Mouse (Mus musculus) embryo, embryonic 10 days (tissue): Measurements from ENCODE around the gene Stoml2.

Experiments
- DNase-seq: peaks from one replicate; pipeline ENCODE4 v3.0.0-alpha.2; 2015; ENCODE audit warnings: low spot score

The Stoml2 gene

DNA sequence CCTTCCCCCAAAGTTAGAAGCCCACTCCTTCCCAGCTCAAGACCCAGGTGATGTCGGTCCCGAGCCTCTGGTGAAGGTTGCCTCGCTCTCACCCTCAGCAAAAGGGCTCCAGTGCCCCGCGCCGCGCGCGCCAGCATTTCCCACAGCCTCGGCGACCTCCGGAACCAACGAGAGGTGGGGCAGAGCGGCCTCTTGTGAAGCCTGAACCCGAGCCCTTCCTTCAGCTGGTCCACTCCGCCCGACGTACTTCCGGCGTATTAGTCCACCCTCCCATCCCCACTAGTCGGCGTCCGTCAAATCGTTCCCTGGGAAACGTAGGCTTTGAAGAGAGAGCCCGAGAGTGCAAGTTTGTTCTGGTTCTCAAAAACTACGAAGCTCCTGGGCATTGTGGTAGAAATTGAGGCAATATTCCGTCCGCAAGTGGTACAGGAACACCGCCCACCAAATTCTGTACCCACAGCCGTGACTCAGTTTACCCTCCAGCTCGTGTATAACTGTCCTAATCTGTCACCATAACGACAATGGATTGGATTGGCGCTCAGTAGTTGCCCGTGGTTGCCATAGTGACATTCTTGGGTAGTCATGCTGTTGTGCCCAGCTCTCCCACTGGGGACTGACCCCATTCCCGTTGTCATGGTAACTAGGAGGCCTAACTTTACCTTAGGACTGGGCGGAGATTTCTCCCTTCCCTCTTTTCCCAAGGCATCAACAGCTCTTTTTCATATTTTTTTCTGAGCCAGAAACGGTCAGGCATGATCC is at the start of gene Stoml2:
Stoml2 (minus strand) TSS at position 474 of the 759 bp plus-strand sequence.
- DNase-seq: peak; percentile 98

DNA sequence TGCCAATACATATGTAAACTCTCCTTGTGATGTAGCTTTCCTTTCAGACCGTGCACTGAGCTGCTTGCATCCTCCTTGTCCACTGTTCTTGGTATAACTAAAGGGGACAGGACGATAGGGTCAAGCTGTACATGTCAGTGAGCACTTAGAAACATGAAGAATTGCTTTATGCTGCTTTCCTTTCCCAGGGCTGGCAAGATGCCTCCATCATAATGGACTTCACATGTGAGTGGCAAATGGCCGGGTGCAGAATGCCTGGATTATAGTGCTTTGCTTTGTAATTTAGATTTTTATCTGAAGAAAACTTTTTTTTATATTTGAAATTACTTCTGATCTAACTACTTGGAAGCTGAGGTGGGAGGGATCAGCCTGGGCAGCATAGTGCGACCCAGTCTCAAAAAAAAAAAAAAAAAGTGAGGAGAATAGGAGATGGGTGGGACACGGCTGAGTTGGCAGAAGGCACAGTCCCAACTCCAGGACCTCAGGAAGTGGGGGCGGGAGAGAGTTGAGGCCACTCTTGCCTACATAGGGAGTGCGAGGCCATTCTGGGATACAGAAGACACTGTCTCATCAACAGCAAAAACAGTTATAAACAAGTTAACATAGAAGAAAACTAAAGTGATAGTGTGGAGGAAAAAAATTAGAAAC is 46.7 kb upstream of the Stoml2 start:
- no peak for DNase-seq

DNA sequence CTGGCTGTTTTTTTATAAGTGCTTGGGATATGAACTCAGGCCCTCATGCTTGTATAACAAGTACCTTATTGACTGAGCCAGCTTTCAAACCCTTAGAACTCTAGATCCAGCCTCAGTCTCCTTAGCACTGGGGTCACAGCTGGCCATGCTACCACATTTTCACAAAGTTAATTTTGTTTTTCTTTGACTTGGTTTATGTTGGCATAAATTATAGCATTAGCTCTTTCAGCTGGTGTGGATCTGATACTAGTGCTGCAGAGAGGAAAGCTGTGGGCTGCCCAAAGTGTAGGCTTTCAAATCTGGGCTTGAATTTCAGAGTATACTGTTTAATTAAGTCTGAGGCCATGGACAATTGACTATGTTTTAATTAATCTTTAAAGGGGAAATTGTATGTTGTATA is 43.4 kb upstream of the Stoml2 start:
- DNase-seq: no peak

DNA sequence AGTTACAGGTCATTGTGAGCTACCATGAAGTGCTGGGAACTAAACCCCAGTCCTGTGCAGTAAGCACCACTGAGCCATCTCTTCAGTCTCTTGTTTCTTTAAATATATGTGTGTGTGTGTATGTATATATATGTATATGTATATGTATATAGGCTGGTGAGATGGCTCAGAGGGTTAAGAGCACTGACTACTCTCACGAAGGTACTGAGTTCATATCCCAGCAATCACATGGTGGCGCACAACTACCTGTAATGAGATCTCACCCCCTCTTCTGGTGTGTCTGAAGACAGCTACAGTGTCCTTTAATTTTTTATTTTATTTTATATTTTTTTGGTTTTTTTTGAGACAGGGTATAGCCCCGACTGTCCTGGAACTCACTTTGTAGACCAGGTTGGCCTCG is 34.0 kb upstream of the Stoml2 start:
- no peak for DNase-seq

DNA sequence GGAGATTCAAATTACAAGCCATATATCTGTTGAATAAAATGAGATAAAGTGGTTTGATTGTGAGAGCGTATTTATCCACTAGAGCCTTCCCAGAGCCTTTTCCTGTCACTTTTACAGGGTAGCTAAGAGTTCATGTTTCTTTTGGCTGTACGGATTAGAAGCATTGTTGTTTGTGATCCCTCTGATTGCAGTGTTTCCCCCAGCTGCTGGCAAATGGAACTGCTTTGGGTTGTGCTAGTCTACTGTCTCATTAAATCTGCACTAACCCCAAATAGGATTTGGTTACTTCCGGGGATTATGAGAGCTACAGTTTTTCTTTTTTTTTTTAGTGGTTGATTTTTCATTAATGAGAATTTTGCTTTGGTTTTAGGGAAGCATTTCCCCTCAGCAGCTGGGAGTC is 28.8 kb upstream of the Stoml2 start:
- DNase-seq: no peak

DNA sequence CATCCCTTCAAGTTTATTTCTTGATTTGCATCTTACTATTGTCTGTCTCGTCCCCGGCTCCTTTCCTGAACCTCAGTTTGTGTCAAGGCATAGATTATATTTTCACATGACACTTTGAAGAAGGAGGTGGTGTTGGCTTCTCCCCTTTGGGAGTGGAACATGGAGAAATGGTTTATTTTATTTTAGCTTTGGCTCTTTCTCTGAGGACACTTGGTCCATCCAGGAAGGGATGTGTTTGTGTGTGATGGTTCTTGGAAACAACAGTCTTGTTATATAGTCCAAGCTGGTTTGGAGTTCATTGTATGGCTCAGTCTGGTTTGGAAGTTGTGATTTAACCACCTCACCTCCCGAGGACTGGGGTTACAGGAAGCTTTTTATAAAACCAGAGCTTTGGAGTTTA is 28.2 kb upstream of the Stoml2 start:
- no peak for DNase-seq

DNA sequence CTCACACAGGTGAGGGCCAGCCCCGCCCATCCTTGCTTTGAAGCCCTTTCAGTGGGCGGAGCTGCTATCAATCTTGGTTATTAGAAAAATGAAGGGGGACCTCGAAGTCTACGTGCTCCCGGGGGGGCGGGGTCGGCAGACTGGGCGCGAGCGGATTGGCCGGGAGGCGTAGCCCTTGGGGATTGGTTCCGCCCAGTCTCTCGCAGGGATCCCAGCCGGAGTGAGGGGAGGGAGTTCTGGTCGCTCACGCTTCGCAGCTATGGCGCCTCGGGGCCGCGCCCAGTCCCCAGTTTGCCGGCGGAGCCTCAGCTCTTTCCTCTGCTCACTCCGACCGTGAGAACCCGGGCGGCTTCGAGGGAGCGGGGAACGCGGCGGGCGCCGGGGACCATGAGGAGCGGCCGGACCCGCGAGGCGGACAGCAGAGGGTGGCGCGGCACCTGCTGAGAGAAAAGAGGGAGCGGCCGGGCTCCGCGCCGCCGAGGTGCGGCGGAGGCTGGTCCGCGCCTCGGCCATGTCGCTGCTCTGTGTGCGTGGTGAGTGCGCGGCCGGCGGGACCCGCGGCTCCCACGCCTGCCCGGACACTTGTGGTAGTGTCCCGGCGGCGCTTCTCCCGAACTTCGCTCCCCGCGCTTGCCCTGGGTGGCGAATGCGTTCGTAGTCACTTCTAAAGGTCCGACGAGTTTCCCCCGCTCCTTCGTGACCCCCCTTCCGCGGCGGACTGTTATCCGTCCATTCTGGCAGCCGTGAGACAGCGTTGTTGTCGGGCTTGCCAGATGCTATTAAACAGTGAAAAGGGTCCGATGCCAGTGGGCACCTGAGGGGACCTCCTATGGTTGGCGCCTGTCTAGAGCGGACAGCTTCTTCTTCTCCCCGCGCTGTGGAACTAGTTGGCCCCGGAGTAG is 27.5 kb upstream of the Stoml2 start, which contains the start of gene Unc13b:
Unc13b (plus strand) TSS at position 201 of the 902 bp plus-strand sequence.
- peak; percentile 91 for DNase-seq

DNA sequence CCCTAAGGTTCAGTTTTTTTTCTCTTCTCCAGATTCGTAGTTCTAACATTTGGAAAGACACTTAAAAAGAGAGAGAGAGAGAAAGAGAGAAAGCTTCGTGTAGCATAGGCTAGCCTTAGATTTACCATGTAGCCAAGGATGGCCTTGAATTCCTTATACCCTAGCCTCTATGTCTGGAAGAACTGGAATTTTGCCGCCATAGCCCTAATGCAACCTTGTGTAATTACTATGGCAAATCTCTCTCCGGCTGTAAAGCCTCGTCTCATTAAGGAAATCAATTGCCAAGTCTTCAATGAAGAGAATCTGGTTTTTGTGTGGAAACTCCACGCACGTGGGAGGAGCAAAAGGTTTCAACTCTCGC is 26.9 kb upstream of the Stoml2 start:
- no peak for DNase-seq

DNA sequence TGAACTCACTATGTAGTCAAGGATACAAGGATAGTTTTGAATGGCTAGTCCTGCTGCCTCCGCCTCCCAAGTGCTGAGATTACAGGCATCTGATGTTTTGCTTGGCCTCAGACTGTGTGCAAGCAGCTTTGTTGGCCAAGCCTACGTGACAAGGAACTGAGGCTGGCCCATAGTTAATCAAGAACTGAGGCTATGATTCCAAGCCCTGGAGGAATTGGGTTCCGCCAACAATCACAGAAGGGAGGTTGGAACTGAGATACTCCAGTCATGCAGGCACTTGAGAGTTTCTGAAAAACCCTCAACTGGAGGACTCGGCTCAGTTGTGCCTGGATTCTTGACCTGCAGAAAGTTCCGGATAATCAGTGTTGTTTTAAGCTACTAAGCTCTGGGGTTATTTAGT is 26.1 kb upstream of the Stoml2 start:
- no peak for DNase-seq

DNA sequence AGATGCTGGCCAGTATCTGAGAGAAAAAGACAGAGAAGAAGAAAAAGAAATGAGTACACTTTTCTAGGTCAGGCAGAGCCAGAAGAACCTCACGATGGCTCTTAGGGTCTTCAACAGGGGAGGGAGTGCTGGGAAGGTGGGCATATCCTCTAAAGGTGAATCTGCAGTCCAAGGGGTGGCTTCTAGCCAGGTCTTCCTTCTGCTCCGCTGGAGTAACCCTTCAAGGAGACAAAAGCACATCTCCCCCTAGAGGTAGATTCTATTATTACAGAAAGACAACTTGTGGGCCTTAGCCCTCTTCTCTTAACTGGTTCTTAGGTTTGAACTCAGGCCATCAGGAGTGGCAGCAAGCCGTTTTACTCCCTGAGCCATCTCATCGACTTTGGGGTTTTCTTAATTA is 21.1 kb upstream of the Stoml2 start:
- peak; percentile 79 for DNase-seq

DNA sequence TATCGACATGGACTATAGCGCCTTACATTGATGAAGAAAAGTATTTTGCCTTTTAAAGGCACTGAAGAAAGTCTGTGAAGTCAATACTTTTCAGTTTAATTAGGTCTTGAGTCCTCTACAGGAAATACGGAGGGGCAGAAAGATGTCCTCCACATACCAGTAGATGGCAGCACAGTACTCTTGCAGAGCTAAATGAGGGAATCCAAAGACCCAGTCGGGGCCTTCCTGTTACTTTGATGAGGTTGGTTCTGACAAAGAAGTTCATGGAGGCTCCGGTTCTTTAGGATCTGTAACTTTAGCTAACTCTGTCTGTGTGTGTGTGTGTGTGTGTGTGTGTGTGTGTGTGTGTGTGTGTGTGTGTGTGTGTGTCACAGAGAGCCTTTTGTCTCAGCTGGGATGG is 15.7 kb upstream of the Stoml2 start:
- DNase-seq: peak; percentile 92

DNA sequence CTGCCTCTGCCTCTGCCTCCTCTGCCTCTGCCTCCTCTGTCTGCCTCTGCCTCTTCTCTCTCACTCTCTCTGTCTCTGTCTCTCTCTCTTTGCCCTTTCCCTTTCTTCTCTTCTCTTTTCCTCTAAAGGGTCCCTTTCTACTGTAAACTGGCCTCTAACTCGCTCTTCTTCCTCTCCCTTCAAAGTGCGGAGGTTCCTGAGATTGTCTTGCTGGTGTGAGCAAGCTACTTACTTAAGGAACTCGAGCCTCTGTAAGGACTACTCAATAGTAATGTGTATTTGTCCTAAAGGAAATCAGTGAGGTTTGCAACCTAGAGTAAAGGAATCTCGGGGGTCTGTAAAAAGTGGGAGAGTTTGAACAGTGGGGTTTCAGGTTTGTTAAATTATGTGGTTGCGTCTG is 15.1 kb upstream of the Stoml2 start:
- no peak for DNase-seq

DNA sequence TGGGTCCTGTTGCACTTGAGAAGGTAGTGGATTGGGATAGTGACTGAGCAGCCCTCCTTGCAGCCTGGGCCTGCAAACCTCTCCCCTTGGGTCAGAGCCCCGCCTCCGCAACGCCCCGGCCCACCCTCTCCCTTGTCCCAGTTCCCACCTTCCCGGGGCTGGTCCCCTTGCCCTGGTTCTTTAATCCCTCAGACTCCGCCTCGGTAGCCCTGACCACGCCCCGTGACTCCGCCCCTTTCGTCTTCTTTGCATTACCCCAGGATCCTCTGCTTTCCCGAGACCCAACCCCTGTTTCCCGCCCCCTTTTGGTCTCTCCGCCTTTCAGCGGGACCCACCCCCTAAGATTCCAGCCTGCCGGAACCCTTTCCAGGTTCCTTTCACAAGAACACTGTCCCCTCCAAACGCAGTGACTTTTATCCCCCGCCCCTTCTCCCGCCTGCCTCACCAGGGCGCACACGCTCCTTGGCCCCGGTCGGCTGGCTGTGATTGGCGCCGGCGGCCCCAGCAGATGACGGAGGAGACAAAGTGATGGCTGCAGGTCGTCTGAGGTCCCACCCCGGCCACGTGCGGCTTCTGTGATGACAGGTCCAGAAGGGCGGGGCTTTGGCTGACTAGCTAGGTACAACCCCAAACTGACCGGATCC is 14.3 kb upstream of the Stoml2 start, which contains the start of gene Fam214b:
Fam214b (minus strand) TSS at position 562 of the 644 bp plus-strand sequence.
- peak; percentile 99 for DNase-seq

DNA sequence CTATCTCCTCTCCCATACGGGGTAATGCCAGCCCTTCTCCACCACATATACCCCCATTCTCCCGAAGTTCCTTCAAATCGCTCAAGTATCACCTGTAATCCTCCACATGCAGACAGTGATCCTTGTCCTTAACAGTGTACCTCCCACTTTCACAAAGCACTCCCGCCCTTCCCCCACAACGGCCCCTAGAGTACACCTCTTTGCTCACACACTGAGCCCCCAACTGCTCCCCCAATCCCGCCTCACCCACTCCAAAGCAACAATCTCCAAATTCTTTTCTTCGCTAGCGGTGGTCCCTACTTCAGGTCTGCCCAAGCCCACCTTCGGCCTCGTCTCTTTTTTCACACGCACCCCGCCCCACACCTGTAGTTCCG is 13.8 kb upstream of the Stoml2 start:
- no peak for DNase-seq

DNA sequence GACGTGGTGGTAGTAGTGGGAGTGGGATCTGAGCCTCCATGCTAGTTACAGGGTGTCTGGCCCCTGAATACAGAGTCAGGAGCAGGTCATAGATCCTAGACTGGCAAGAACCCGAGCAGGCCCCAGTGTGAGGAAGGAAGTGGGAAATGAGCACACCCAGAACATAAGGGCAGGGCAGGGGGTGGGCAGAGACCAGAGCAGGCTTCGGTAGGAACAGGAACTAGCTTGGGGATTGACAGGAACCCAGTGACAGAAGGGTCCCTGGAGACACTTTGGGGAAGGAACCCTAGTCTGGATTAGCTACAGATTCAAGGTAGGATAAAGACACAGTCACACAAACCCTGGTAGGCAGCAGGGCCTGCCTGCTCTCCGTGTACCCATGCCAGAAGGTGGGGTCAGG is 13.2 kb upstream of the Stoml2 start:
- DNase-seq: no peak

DNA sequence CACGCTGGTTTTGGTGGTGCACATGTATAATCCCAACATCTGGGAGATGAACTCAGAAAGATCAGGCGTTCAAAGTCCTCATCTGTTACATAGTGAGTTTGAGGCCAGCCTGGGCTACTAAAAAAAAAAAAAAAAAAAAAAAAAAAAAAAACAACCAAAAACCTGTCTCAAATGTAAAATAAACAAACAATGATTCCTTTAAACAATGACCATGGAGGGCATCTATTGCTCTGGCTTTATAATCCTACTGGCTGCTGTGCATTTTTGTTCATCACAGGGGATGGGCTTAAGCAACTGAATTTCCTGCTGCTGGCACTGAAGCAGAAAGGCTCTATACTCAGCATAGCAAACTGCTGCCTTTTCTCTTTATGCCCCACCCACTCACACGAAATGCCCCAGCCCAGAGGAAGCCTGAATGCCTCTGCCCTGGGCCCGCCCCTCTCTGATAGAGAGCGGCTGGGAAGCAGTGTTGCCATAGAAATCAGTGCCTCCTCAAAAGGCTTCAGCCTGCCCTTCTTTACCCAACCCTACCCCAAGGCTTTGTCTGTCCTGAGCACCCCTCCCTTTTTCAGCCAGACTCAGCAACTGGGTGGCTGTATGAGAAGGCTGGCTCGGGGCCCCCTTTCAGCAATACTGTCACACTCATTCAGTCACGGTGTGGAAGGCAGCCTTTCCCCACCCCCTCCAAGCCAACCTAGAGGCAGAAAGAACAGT is 12.3 kb upstream of the Stoml2 start:
- peak; percentile 90 for DNase-seq

DNA sequence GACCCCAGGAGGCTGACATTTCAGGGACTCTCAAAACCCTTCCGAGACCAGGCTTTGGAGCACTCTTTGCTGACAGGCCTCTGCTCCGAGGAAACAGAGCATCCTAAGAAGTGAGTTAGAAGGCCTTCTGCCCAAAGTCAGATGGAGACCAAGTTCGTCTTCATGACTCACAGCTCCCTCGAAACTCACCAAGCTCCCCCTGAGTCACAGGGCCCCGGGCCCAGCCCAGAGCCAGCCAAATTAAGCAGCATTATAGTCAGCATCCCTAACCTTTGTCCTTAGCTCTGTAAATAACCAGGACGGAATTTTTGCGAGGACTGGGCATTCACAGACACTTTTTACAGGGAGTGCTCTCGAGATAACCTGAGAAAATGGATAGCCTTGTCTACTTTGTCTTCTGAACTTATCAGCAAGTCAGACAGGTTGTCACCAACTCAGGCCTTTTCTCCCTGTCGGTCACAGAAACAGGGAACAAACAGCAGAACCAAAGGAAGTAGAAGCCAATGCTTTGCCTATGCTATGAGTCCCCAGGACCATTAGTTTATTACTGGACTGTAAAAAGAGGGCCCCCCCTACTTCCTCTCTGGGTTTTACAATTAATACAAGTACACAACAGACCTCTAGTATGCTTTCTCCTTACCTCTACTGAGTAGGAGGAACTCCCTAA is 9.5 kb upstream of the Stoml2 start:
- no peak for DNase-seq

DNA sequence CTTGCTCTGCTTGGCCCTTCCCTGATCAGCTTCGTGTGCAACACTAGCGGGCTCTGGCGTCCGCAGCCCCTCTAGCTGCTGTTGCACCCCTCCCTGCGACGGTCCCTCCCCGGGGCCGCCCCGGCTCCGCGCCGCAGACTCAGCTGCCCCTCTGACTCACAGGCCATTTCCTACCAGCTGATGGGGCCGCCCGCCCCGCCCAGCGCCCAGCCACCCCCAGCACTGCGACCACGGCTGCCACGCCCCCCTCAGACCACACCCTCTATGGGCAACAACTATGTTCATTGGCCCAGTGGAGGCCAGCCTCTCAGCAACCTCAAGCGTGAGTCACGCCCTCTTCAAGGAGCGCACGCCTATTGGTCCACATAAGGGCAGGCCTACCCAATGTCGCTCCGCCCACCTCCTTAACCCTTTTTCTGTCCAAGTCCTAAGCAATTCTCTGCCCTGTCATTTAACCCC is 8.6 kb upstream of the Stoml2 start:
- DNase-seq: peak; percentile 99

DNA sequence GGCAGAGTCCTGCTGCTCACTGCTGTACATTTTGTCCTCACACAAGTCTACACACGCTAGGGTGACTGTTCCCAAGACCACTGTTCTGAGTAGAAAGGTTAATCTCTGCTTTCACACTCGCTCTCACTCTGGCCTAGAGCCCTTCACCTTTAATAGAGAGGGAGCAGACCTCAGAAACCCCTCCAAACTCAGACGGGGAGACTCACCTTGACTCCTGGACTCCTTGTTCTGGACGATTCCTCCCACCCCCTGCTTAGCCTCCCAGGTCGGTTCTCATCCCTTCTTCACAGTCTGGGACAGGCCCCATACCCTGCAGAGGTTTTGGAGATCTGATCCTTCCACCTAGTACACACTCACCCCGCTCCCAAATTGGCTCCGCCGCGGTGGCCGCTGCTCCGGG is 8.1 kb upstream of the Stoml2 start:
- no peak for DNase-seq

DNA sequence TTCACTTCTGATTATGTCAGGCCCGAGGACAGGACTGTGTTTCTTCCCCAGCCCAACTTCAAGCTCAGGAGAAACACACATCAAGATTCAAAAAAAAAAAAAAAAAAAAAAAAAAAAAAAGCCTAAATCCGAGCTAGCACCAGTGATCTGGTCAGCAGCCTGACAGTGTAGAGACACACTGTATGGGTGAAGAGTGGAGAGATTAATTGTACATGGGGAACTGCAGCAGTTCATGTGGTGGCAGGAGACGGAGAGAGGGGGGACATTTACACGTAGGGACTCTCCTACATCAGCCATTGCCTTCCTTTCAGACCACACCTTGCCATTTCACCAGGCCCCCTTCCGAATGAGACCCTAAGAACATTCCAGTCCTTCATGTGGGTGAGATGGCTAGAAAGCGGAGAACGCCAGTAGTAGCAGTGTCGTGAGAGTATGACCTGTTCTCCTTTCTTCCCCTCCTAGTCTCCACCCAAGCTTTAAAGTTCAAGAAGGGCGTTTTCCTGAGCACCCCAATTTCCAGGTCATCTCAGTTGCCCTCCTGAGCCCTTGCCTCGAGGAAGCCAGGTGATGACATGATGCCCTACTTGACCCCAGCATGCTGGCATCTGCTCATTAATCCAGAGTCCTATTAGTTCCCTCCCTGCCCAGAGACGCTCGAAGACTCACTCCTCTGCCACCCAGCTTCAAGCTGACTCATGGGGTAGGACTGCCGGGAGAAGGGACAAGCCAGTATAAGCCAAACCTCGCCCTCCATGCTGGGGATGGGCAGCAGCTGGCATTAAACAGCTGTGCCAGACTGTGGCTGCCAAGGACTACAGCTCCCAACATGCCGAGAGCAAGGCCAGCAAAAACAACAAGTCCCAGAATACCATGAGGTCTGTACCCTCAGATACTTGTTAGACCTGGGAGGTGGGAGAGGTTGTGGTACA is 7.3 kb upstream of the Stoml2 start:
- no peak for DNase-seq
